Mouse (Mus musculus): ENCODE measurements around the gene Nutf2-ps1. TPM values are rescaled to one million over a fixed set of nuclear protein-coding genes. Genes with fewer than 3 reads are reported as not detected.

The Nutf2-ps1 gene
- polyA plus RNA-seq (2015; fragmentation: Nextera tagmentation; extraction: Ambion mirVana), result 189 and 212 TPM in 2 replicates

GRCm38 (mm10) chr19:53588968-53589367 is at the start of gene Nutf2-ps1:
Gene Nutf2-ps1 (minus strand): TSS chr19:53589068.

GRCm38 (mm10) chr19:53599757-53600539 is 11.1 kb upstream of the Nutf2-ps1 start, which contains the start of gene Smc3:
Gene Smc3 (plus strand): TSS chr19:53600398.

Other genes starting within 250 kb of the Nutf2-ps1 start
- gene Gm10197, start 217.3 kb downstream of the Nutf2-ps1 start, polyA plus RNA-seq (2015; fragmentation: Nextera tagmentation; extraction: Ambion mirVana), result not detected in 2 replicates
- gene Smndc1, start 198.5 kb downstream of the Nutf2-ps1 start, polyA plus RNA-seq (2015; fragmentation: Nextera tagmentation; extraction: Ambion mirVana), result 33.1 and 35.3 TPM in 2 replicates
- 3.7 and 4.9 TPM in 2 replicates for gene Dusp5, start 60.0 kb downstream of the Nutf2-ps1 start, polyA plus RNA-seq (2015; fragmentation: Nextera tagmentation; extraction: Ambion mirVana)
- gene Smc3, start 11.3 kb upstream of the Nutf2-ps1 start, polyA plus RNA-seq (2015; fragmentation: Nextera tagmentation; extraction: Ambion mirVana), result 54.6 and 57.1 TPM in 2 replicates
- gene Rbm20, start 88.2 kb upstream of the Nutf2-ps1 start, polyA plus RNA-seq (2015; fragmentation: Nextera tagmentation; extraction: Ambion mirVana), result 0.10 and 0.18 TPM in 2 replicates